Mouse (Mus musculus) gastrocnemius, adult 18-20 months (tissue): ENCODE data around the gene 9230102O04Rik. TPM values are rescaled to one million over a fixed set of nuclear protein-coding genes. Genes with fewer than 3 reads are reported as not detected.

Experiments used
- DNase-seq: peaks from one replicate; pipeline ENCODE4 v3.0.0; 2021; ENCODE audit warnings: low spot score
- total RNA-seq, 2 experiments: library from RNA; stranded (reverse); gene quantifications; 2 replicates each; pipeline ENCODE4 v1.2.3; 2021

The 9230102O04Rik gene
- total RNA-seq, 2 experiments from 2014 or later, result not detected

DNA sequence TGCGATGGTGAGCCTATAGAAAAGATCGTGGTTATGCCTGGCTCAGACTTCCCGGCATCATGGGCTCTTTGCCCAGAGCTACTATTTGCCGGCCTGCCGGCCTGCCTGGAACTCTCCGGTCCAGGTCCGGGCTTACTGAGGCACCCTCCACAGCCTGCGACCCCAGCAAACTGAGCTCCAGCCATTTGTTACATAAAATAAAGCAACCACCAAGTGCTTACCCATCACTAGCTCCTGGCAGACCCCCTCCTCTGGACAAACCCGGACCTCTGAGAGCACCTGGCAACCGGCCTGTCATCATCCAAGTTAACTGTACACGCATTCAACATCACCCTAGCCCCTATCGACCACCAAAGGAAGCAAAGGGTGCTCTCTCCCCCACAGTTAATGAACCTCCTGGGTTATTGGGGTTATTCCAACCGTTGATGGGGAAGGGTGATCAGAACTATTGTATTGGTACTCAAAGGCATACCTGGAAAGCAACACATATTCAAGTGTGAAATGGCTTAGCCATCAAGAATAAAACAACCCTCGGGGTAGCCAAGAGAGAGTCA, 4.0 kb downstream of the 9230102O04Rik start:
- no peak for DNase-seq

DNA sequence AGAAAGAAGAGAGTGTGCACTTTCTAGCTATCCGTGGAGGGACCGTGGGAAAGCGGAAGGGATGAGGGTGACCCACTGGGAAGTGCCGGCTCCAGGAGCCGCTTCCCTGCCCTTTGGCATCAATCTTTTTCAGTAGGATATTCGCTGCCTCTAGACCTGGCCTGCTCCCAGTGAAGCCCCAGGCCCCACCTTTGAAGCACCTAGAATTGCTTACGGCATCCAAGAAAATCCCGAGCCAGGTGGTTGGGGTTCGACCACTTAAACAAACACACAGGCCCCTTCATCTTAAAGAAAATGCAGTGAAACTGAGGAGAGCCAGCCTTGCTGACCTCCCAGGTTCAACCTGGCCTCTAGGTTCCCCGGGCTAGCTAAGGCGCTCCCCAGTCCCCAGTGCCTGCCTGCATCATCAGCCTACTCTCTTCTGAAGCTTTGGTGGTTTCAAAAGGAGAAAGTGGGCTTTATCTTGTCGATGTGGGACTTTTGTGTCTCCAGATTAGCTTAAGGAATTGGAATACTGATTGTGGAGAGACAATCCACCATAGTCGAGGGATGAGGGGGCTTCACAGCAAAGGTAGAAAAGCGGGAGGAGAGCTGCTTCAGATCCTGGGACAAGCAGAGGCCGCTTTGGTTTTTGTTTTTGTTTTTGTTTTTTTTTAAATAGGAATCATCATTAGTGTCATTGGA, 4.7 kb downstream of the 9230102O04Rik start:
- DNase-seq, result no peak

DNA sequence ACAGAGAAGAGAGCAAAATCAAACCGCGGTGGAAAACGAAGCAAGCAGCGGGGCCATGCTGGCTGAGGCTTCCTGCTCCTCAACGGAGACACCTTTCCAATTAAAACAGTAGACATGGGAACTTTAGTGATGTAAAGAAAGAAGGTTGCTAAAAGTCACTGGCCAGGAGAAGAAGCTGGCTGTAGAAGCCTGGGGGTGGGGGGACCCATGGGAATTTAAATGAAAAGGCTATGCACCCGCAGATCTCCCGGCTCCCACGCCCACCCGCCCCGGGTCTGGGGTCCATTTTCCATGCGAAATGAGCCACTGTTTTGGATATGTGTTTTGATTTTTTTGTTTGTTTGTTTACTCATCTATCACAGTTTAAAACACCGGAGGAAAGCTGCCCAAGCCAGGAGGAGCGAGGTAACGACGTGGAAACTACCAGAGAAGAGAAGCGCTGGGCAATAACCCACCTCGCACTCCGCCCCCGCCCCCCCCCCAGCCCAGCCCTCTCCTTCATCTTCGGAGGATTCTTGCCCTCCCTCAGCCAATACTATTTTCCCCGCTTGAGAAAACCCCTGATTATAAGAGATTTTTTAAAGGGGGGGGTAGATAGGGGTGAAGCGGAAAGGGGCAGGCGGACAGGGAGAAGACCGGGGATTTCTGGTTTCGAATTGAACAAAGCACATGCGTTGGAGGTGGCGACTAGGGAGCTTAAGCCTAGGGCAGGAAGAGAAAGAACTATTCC, 5.4 kb downstream of the 9230102O04Rik start:
- DNase-seq, result no peak

DNA sequence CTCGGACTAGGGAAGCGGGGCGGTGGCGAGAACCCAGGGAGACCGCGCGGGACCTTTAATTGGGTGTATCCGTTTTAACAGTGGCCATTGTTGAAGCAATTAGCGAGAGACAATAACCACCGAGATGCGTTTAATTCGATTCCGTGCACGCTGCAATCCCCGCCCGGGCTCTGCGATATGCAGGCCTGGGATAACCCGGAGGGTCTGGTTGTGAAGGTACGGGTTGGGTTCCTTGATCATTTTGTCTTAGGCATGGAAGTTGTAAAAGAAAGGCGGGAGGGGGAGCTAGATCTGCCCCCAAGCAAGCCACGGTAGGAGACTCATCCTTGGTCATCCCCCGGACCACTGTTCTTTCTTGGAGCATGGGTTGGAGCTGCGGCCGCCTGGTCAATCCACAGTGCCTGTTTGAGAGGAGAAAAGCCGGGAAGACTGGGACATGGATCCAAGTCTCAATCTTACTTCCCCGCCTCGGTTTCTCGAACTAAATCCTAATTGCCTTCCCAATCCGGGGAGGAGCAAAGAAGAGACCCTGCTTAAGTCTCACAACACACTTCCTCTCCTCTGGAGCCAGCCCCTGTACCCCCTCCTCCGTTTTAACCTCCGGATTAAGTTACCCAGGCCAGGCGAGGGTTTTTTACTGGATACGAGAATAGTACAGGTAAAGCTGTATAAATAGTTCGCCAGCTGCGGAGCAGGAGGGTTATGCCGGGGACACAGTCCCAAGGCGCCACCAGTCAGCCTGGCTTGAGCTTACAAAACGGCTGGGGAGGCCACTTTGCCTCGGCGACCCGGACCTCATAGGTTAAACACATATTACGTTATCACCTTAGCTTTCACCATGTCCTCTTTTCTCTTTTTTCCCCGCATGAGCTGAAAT, 6.2 kb downstream of the 9230102O04Rik start:
- DNase-seq, result no peak

DNA sequence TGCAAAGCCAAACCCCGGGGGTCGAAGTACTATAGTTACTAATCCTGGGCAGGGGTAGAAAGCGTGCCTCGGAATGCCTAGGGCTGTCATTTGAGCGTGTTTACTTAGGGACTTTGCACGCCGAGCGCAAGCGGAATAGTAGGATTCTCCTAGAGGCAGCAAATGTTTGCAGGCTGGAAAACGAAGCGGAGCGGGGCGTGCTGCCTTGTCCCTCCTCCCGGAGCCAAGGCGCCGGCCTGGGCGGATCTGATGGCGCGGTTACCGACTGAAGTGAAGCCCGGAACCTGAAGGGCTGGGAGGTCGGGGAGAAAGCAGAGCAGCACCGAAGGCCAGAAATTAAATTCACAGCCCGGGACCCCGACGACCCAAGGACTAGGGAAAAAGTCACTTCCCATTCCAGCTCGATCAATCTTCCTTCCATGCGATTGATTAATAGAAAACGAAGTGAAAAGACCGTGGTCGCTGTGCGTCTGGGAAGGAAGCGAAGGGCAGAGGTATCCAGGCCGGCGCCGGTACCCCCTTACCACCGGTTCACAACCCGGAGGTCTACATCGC, 6.9 kb downstream of the 9230102O04Rik start:
- no peak for DNase-seq

DNA sequence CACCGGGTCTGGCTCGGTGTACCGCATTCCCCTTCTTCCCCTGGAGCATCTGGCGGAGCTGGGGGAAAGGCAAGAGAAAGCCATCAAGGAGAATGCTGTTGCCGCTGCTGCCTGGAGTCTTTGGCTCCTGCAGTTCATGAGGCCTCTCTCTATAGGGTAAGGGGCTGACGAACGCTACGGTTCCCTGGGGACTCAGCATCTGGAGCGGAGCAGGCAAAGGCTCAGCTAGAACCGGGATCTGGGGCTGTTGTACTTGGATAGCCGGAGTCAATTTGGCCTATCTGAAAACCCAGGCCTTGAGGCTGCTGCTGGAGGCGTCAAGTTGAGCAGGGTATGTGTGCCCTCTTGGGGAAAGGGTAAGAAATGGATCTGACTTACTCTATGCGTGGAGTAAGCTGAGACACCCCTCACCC, 7.7 kb downstream of the 9230102O04Rik start:
- DNase-seq, result no peak

DNA sequence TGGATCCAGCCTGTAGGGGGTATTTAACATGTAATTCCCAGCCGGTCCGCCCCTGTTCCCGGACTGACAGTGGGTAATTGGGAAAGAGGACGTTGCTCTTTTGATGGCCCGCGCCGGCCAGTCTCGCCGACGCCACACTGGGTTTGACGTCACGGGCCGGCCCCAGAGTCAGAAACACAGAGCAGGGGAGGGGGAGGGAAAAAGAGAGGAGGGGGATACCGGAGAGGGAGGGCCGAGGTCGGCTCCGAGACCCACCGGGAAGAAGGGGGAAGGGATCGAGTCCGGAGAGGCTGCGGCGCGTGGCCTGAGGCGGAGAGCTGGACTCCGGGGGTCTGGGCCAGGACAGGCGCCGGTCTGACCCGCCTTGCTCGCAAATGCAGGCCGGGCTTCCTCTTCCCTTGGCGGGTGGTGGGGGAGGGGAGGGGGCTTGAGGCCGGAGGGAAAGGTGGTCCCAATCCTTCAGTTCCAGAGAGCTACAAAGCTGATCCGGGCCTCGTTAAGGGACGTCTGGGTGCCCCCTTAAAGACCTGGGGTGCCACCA, 8.2 kb downstream of the 9230102O04Rik start, which contains the start of gene 4930412O13Rik:
4930412O13Rik (plus strand) TSS at position 202 of the 541 bp plus-strand sequence.
- no peak for DNase-seq

DNA sequence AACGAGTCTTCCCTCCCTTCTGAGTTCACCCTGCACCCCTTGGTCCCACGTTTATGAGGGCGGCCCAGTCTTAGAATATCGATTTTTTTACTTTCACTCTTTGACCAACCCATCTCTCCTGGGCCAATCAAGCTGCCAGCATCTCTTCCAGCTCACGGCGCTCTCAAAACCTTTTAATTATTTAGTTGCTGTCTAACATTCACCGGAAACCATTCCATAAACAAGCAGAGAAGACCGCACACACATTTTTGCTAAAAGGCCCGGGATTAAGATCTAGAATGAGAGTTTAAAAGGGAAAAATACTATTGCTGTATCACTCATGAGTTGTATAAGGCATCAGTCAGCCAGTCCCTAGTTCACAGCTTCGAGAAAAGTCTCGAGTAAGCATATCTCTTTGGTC, 9.1 kb downstream of the 9230102O04Rik start:
- DNase-seq, result no peak

DNA sequence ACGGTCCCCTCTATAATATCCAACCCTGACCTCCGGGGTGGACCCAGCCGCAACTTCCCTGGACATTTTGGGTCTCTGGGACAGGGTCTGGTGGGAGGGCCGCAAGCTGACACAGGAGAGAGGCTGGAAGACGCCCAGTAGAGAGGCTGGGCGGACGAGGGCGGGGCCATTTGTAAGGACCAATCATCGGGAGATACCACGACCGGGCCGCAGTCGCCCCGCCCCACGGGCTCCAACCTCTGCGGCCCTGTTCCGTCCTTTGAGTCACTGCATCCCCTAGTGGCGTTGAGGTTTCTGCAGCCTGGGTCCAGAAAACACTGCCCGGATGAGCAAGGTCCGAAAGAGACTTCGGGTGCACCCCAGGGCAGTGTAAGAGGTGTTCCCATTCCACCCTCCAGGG, 9.8 kb downstream of the 9230102O04Rik start:
- DNase-seq, result peak; percentile 86

DNA sequence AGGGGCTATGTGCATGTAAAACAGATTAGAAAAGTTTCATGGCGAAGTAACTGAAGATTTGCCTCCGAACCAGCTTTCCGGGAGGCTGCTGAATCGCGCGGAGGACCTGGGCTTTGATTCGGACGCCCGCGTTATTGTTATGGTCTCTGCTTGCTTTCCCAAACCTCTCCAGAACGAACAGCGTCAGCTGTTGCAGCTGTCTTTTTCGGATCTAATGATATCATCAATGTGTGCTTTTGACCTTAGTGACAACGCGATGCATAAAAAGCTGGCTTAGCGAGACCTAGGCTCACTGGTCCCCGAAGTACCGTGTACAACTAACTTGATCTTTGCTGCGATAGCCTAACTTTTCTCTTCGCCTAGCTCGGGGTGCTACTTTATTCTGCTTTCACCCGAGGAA, 10.2 kb downstream of the 9230102O04Rik start:
- DNase-seq, result no peak

DNA sequence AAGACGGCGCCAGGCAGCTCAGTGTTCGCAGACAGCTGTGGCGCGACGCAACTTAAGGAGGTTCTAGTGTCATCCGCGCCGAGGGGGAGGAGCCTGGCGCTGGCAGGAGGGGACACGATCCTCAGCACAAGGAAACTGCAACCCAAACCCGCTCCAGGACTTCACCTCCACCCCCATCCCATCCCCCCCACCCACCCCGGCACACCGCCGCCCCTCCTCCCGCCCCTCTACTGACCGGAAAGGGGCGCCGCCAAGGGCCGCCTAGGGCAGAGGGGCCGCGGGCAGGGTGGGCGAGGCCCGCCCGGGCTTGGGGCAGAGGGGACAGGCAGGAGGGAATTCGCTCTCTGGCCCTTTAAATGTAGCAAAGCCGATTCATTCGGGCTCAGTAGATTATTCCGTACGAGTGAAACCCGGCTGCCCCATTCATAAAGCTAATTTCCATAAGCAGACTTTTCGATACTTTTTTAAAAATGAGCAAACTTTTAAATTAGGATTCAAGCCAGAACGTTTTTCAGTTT, 10.7 kb downstream of the 9230102O04Rik start:
- no peak for DNase-seq

DNA sequence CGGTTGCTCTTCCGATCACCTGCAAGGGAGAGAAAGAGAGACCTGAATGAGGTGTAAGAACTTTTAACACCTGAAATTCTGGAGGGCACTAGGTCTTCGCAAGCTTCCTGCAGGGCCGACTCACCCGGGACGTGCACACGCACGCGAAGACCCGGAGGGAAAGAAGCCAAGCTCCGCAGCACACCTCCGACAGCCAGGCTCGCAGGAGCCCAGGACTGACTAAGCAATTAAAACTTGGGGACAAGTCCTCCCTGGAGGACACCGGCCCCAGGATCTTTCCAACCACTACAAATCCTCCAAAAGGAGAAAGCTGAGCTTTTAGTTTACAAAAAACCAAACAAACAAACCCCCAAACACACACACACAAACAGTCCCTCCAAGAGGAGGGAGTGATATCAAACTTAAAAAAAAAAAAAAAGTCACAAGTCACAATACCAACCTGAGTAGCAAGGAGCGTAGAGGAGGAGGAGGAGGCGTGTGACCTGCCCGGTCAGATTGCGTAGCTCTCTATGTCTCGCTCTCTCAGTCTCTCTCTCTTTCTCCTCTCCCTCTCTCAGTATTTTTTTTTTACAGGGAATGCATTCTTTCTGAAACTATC, 11.3 kb downstream of the 9230102O04Rik start:
- DNase-seq, result no peak

DNA sequence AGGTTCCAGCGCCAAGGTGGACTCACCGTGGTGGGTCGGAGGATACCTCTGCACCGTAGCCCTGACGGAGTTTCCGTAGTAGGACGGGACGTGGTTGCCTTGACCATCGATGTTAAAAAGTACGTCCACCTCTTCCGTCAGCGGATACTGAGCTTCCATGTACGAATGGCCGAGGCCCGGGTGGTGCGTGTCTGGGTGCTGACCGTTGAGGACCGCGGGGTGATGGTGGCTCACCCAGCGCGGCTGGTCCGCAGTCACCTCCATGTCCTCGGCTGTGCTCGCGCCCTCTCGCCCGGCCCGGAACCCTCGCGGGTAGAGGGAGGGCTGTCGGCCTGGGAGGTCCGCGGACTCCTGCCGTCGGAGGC, 12.0 kb downstream of the 9230102O04Rik start:
- DNase-seq, result no peak

DNA sequence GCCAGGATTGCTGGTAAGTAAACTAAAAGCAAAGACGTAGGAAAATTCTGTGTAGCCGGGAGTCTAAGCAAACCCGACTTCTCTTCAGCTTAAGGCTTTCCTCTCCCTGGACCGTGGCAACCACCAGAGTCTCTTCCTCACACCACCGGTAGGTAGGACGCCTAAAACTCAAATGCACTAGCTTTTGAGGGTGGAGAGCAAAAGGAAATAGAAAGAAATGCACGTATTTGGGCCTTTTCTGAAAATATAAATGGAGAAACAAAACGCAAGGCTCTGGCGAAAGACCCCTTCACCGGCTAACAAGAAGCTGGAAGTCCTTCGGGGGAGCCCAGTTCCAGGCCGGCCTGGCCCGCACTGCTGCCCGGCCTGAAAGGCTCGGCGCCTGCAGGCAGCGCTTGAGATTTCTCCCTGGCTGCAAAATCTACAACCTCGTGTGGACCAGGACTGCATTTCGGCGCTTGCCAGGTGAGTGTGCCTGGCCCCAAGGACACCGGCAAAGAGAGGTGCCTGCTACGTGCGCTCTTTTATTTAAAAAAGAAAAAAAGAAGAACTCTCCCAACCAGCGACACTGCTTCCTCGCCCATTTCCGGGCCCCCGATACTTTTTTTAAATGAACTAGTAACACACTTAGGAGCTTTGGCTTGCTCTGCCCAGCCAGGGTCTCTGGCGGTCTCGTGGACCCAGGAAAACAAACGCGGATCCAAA, 12.6 kb downstream of the 9230102O04Rik start:
- DNase-seq, result no peak

DNA sequence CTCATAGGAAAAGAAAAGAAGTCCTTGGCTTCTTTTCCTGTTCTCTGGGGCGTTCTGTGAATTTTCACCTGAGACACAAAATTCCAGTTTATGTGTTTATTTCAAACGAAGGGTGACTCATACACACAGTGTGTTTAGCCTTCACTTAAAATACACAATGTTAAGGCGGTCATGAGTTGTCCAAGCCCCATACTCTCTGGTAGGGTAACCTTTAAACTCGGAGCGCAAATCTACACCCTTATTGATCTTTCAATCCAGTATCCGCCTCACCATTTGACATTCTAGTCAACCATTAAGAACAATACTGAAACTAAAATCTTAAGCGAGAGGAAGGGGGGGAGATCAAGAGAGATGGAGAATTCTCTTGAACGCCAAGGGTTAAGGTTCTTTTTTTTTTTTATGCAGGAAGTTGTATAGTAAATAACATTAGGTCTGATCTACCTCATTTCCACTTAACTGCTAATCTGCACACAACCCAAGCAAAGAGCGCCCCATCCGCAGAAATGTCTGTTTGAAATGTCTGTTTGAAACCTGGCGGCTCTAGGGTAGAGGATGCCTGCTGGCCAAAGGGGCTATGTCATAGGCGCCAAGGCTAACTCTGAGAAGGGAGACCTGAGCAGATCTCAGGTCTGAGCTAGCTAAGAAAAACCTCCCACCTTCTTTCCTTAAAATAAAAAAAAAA, 13.5 kb downstream of the 9230102O04Rik start:
- no peak for DNase-seq

DNA sequence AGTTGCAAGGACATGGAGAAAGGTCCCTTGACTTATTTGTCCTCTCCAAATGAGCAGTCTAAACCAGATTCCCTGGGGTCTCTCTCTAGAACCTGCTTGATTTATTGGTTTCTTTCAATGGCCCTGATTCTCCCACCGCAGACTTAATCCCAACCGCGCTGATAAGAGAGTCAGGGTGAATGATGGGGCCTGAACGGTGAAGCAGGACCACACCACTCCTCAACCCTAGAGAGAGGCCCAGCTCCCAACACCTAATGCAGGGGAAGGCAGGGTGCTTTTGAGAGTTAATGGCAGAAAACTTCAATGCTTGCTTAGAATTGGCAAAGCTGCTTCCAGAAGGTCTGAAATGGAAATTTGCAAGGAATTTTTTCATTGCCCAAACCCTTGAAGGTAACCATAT, 14.1 kb downstream of the 9230102O04Rik start:
- DNase-seq, result no peak

DNA sequence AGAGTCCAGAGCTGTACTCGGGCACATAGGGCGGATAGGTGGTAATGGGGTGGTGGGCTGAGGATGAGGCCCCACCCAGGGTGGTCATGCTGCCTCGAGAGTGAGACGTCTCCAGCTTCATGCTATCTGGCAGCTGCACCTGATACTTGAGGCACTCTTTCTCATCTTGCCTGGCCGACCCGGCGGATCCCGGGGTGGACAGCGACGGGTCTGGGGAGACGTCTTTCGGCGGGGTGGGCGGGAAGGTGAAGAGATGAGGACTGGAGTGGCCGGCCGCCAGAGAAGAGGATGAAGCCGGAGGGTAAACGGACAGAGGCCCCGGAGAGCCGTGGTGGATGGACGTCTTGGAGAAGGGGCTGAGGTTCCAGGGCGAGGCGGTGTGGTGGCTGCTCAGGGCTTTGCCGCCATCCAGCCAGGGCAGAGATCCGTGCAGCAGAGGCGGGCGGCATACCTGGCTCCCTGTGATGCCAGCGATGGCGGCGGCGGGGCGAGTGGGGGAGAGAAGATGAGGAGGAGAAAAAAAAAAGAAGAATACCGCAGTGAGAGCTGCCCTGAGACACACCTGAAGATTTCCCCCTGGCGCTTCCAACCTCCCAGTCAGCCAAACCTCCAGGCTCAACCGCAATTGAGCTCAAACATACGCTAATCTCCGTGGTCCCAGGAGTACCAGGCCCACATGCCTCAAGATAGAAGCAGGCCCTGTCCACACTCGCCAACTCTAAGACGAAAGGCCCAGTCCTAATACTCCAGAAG, 14.7 kb downstream of the 9230102O04Rik start:
- DNase-seq, result no peak

DNA sequence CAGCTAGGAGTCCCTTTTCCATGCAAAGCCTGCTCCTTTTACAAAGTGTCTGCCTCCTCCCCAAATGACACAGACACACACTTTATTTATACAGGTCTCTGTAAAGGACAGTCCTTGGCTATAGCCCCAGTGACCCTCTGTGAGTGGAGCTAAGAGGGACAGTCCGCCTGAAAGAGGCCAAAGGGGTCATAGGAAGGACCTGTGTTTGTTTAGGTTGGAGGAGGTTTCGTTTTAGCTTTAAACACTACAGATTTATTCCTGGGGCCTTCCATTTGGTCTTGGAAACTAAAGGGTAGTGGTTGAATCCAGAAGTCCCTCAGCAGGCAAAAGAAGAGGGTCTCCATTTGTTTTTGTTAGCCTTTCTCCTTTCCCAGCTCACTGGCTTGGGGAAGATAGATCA, 15.6 kb downstream of the 9230102O04Rik start:
- DNase-seq, result no peak

DNA sequence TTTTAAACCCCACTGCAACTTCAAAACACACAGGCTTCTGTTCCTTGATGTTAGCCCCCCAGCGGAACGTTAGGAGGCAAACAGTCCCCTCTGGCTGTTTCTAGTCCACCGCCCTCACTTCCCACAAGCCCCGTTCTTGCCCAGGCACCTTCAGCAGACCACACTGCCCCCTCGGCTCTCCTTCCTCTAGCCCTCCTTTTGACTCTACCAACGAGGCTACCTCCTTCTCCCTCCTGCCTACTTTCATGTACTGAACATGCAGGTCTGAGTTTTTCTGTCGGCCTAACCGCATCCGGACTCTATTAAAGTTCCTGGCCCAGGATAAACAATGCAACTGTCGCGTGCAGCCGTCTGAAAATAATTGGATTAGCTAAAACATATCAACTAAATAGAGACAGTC, 16.7 kb downstream of the 9230102O04Rik start:
- DNase-seq, result no peak
